Mouse (Mus musculus): ENCODE data around the gene Olfr91.
A peak's percentile ranks its signal among the peaks of the same experiment; 100 is the strongest.
"Not testable (repeated sequence)": the region's sequence is repeated elsewhere in the genome, so short reads cannot be mapped to it uniquely, and the experiment has no call there.

The Olfr91 gene

DNA sequence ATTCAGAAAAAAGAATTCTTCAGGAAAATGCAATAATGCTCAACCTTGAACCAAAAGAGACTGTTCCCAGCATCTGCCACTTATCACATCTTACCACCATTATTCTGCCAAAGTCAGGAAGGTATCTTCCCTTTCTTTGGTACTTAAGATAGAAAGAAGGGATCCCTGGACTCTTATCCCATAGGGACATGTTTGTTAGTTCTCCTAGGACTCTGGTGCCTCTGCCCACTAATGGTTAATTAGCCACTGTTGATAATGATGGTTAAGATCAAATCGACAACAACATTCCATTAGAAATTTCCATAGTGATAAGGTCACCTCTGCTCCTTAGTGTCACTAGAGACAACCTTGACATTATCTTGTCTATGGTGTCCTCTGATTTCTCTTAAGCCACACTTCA is at the start of gene Olfr91:
Olfr91 (minus strand) TSS at position 101 of the 400 bp plus-strand sequence.
- DNase-seq (ENCODE audit: low read depth, low spot score), result no peak

DNA sequence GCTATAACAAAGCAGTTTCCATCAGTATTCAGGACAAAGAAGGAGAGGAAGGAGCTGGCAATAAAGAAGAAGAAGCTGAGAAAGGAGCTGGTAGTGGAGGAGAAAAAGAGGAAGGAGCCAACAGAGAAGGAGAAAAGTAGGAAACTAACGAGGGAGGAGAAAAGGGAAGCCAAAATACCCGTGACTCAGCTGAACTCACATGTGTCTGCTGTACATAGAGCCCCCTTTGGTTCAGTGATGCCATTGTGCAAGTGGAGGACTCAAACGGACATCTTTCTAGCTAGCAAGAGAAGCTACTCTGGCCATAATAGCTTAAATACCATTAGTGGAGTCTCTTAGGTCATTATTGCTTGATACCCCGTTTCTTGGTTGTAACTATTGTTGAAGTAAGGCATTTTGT is 33.3 kb upstream of the Olfr91 start:
- not testable (repeated sequence) for DNase-seq (ENCODE audit: low read depth, low spot score)

DNA sequence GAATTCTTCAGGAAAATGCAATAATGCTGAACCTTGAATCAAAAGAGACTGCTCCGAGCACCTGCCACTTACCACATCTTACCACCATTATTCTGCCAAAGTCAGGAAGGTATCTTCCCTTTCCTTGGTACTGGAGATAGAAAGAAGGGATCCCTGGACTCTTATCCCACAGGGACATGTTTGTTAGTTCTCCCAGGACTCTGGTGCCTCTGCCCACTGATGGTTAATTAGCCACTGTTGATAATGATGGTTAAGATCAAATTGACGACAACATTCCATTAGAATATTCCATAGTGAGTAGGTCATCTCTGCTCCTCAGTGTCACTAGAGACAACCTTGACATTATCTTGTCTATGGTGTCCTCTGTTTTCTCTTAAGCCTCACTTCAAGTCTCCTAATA is 21.9 kb upstream of the Olfr91 start, which contains the start of gene Olfr92:
Olfr92 (minus strand) TSS at position 101 of the 400 bp plus-strand sequence.
- no peak for DNase-seq (ENCODE audit: low read depth, low spot score)

DNA sequence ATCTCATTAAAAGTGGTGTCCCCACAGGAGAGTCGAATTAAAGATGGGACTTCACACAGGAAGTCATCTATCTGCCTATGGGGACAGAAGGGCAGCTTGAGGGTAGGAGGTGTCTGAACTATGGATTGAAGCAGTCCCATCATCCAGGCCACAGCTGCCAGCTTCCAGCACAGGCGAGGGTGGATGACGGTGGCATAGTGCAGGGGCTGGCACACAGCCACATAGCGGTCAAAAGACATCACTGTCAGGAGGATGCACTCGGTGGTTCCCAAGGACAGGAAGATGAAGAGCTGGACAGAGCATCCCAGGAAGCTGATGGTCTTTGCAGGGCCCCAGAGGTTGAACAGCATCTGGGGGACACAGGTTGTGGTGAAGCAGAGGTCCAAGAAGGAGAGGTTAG is 4.8 kb downstream of the Olfr91 start:
- no peak for DNase-seq (ENCODE audit: low read depth, low spot score)

DNA sequence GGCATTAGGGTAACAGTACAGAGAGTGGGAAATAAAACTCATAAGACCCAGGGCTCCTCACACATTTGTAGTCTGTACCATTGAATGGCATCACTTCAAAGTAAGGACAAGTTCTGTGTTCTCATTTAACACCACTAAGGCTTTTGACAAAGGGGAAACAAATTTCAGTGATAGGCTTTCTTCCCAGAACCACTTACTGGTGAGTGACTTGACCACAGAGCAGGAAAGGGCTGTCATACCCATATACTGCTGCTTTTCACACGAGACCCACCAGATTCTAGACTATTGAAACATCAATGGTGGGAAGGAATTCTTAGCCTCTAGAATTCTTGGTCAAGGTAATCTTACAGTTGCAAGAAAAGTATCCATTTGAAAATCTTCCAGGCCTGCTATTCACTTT is 5.9 kb downstream of the Olfr91 start:
- DNase-seq (ENCODE audit: low read depth, low spot score), result no peak

DNA sequence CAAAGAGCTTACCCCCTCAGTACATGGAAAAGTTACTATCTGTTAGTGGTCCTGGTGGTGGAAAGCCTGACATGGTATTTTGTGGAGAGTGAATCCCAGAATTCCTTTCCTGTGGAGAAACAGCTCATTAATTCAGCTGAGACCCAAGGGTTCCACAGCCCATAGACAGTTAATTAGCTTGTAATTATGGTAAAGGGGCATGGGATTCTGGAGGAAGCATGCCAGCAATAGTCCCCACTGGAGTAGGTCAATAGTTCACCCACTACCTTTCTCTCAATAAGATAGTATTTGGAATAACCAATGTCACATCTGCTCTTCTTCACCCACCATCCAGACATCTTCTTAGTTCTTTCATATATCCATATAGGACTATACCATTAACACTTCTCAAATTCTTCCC is 9.7 kb downstream of the Olfr91 start, which contains the start of gene Olfr90:
Olfr90 (minus strand) TSS at position 101 of the 400 bp plus-strand sequence.
- no peak for DNase-seq (ENCODE audit: low read depth, low spot score)

DNA sequence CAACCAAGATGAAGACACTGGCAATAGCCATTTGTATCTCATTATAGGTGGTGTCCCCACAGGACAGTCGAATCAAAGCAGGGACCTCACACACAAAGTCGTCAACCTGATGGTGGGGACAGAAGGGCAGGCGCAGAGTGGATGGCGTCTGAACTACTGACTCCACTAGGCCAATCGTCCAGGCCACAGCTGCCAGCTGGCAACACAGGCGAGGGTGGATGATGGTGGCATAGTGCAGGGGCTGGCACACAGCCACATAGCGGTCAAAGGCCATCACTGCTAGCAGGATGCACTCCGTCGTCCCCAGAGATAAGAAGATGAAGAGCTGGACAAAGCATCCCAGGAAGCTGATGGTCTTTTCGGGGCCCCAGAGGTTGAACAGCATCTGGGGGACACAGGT is 12.5 kb downstream of the Olfr91 start:
- no peak for DNase-seq (ENCODE audit: low read depth, low spot score)

DNA sequence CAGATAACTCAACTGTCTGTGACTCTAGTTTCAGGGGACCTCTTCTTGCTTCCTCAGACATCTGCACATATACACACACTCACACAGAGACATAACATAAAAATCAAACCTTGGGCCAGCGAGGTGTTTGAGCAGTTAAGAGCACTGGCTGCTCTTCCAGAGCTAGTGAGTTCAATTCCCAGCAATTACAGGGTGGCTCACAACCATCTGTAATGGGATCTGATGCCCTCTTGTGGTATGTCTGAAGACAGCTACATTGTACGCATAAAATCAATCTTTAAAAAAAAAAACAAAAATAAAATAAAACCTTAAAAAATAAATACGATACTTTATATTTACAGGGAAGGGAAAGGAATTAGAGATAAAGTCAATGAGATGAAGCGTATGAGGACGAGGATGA is 13.4 kb downstream of the Olfr91 start:
- DNase-seq (ENCODE audit: low read depth, low spot score), result no peak

DNA sequence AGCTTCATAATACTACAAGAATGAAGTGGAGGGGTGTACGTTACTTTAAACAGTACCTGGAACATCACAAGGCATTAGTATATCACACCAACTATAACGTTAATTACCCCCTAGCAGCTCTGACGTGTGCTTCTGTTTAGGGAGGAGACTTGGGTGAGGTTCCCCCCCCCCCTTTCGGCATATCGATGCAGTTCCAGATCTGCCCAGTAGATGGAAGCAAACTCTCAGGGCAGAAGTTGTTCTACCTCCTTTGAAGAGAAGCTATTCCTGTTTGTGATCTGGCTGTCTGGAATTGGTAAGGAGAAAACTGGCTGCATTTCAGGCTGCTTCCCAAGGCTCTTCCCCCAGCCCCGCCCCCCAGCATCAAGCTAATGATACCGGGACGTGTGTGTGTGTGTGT is 14.8 kb downstream of the Olfr91 start:
- DNase-seq (ENCODE audit: low read depth, low spot score), result peak; percentile 85

DNA sequence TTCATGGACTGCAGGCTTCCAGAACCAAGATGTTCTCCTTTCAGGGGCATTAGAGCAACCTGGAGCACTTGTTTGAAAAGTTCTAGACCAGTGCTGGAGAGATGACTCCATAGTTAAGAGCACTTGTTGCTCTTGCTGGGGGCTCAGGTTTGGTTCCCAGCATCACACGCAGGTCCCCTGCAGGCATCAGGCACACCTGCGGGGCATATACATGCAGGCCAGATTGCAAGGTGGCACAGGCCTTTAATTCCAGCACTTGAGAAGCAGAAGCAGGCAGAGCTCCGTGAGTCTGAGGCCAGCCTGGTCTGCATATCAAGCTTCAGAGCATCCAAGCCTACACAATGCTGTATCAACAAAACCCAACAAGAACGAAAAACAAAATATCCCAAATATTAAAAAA is 16.4 kb downstream of the Olfr91 start:
- DNase-seq (ENCODE audit: low read depth, low spot score), result no peak

DNA sequence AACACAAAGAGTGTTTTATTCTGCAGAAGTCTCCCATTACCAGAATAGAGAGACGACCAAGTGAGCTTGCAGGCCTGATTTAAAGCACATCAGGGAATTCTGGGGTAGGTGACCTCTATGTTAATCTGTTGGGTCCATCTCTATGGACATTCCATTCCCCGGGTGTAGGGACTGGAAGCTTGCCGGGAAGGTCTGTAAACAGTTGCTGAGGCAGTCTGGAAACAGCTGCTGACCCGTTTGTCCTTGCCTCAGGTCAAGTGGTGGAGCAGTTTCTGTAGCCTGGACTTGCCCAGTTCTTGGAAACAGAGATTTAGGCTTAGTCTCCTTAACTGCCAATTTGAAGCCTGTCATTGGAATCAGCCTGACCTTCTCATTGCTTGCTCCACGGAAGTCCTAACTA is 18.0 kb downstream of the Olfr91 start:
- no peak for DNase-seq (ENCODE audit: low read depth, low spot score)

DNA sequence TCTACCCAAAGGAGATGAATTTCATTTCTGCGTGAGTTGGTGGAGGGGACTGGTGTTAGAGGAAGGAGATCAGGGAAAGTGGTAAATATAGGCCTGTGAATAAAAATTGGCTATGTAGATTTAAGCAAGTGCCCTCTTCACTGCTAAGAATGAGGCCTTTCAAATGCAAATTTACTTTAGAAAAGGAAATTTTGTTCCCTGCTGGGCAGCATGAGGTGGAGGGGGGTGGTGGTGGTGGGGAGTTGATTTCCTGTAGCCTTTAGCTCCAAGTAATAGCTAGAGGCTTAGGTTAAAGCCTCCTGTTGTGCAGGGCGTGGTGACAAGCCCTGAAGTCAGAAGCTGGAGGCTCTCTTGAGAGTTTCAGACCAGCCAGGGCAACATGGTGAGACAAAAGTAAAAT is 19.1 kb downstream of the Olfr91 start:
- no peak for DNase-seq (ENCODE audit: low read depth, low spot score)

DNA sequence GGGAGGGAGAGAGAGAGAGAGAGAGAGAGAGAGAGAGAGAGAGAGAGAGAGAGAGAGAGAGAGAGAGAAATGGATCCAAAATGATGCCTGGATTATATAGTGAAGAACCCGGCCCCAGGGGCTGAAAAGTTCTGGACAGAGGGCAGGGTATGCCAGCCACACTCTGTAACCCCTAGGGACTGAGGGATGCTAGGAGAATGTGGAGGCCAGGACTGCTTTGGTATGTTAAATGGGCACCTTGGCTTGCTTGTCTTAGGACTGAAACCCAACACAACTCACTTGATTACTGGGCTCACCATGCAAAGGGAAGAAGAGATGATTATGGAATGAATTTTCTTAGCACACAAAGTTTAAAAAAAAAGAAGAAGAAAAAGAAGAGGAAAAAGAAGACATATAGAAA is 19.9 kb downstream of the Olfr91 start:
- DNase-seq (ENCODE audit: low read depth, low spot score), result no peak

DNA sequence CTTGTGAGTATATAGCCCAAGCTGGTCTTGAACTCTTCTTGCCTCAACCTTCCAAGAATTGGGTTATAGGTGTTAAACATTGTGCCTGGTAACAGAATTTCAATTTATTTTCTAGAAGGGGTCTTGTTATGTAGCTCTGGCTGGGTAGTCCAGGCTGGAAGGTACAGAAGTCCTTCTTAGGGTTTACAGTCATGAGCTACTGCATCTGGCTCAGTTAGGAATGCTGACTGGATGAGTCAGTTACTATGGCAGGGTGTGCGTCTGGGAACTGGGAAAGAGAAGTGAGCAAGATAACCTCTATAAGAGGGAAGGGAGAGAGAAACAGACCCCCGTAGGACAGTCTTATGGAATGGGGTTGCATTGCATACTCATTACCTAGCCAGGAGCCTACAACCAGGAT is 22.3 kb downstream of the Olfr91 start:
- no peak for DNase-seq (ENCODE audit: low read depth, low spot score)

DNA sequence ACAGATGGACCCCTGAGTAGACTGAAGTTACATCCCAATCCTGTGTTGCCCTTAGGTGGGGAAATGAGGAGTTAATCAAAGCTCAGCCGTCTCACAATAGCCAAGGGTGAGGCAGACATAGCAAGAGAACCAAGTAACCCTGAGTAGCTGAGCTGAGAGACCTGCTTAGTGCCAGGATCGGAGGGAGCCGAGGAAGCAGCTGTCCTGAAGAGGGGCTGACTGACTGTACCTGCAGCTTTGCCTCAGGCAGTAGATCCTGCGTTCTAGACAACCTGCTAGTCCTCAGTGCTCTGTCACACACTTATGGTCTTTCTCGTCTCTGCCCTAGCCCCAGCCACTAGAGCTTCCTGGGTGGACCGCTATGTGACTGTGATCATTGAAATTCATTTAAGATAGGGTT is 22.9 kb downstream of the Olfr91 start:
- no peak for DNase-seq (ENCODE audit: low read depth, low spot score)

DNA sequence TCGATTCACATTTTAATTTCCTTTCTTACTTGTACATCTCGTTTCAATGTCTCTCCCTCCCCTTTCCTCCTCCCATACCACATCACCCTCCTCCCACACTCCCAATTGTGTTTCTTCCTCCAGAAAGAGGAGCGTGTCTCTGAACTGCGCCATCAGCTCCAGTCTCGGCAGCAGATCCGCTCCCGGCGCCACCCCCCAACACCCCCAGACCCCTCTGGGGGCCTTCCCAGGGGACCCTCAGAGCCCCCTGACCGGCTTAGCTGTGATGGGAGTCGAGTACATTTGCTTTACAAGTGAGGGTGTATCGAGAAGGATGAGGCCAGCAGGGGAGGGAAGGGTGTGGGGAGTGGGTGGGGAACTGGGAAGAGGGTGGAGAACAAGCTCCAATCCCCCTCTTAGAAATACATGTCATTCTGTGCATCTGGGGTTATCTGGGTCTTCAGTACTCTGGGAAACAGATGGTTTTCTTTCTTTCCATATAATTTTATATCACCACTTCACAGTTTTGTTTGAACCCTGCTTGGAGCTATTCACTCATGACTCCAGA is 25.3 kb downstream of the Olfr91 start:
- no peak for DNase-seq (ENCODE audit: low read depth, low spot score)

DNA sequence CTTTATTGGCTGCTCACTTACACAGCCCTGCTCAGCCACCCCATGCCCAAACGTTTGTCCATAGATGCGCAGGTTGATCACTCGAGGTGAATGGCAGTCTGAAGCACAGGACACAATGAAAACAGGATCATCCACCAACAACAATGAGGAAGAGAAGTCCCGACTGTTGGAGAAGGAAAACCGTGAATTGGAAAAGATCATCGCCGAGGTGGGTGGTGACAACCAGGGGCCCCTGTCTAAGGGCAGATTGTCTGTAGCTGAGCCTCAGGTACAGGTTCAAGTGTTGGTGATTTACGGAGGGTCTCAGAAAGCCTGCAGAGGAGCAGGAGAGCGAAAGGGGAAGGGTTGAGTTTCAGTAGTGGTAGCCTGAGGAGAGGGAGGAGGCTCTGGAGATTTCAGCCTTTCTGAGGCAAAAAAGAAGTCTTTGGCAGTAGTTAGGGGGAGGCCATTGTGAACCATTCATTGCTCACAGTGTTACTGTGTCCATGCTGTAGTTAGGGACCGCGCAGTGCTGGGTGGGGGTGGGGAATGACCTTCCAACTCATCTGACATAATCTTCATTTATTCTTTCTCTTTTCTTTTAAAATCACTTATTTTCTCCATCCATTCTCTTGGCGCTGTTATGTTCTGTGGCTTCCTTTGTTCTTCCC is 25.9 kb downstream of the Olfr91 start:
- DNase-seq (ENCODE audit: low read depth, low spot score), result no peak

DNA sequence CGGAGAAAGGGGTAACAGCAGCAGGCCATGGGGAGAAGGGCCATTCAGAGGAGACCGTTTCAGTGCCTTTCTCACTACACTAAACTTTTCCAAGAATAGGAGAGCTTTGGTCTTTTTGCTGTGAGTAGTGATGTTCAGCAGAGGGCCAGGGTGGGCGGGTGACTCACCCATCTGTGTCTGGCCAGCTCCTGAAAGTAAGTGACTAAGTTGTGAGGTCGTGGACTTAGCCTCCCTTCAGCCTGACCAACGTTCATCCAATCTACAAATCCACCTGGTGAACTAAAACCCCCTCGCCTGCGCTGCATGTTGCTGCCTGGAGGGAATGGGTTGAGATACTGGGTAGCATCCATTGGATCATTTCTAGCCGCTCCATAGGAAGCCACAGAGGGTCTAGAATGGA is 28.0 kb downstream of the Olfr91 start:
- no peak for DNase-seq (ENCODE audit: low read depth, low spot score)

DNA sequence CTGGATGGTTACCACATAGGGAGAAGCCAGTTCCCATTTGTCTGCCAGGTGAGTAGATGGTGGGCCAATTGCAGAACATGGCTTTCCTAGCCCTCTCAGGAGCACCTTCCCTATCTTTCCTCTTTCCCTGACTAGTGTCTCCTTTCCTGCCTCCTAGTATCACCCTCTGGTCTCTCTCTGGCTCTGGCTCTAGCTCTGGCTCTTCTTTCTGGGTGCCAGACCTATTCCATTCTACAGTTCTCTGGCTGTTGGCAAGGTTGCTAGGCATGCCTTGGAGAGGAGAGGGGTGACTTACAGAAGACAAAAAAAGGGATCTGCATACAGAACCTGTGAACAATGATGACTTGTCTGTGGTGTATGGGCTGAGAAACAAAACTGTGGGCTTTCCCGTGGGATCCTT is 30.2 kb downstream of the Olfr91 start:
- no peak for DNase-seq (ENCODE audit: low read depth, low spot score)

DNA sequence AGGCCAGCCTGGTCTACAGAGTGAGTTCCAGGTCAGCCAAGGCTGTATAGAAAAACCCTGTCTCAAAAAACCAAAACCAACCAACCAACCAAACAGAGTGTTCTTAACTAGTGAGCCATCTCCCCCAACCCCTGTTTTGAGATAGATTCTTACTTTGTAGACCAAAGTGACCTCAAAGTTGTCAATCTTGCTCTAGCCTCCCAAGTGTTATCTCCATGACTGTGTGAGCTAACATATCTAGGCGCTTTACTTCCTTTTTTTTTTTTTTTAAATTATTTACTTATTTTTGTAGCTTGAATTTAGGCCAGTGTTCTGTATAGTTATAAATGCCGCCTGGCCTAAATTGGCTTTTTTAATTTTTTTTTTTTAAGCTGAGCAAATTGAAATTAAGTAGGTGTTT is 32.1 kb downstream of the Olfr91 start:
- DNase-seq (ENCODE audit: low read depth, low spot score), result no peak

DNA sequence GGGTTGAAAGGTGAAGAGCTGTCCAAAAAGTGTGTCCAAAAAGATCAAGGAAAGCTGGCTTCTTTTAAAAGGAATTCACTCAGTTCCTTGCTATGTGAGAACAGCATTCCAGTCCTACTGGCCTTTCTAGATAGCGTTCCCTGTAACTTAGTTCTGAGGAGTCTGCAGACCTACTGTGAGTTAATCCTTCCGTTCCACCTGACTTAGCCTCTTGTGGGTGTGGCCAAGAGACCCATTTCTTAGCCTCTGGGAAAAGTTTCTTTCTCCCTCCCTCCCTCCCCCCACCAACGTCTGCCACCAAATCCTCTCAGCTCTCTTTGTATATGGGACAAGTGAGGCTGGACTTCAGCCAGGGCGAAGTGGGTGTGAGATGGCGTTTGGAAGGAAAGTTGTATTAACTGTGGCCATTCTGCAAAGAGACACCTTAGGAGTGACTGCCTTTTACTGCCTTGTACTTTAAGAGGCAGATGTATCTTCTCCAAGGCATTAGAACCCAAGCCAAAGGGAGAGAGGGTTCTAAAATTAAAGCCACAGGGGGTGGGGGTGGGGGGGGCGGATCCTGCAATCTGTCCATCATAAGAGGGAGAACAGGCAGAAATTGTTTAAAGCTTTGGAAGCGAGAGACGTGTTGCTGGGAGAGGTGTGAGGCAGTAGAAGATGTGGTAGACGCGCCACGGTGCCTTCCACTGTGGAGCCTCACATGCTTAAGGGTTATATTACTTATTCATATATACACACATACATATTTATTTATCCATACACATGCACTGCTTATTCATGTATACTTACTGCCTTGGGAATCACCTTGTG is 34.2 kb downstream of the Olfr91 start:
- DNase-seq (ENCODE audit: low read depth, low spot score), result no peak

DNA sequence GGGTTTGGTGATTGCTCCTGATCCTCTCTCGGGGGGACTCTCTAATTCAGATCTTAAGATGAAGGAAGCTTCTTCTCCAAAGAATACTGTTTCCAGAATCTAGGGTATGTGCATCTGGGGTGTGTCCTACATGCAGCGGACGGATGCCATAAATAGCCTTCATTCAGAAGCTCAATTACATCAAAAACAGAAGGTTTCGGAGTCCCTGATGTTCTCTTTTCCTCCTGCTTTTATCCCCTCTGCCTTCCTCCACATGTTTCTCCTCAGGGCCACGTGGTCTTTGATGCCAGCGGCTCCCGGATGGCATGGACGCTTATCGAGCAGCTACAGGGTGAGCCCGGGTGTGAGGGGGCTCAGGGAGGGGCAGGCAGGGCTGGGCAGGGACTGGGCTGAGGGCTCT is 35.0 kb downstream of the Olfr91 start:
- DNase-seq (ENCODE audit: low read depth, low spot score), result no peak

DNA sequence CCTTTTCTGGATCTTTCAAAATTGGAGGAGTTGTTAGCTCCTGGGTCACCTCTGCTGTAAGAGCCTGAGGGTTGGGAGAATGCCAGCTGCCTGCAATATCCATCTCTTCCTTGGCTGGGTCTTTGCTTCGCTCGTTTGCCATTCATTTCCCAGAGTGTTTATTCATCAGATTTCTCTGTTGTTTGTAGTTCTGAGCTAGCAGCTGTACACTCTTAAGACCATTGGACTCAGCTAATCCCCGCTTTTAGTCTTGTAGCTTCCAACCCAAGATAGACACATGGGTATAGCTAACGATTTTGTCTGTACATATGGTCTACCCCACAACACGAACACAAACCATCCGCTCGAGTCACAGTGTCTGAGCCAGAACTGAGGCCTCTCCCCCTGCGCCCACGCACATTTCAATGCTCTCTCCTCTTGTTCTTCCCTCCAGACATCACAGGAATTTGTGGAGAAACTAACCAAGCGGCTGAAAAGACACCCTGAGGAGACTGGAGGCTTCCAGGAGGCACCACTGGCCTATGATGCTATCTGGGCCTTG is 35.9 kb downstream of the Olfr91 start:
- DNase-seq (ENCODE audit: low read depth, low spot score), result no peak
